Mouse (Mus musculus): ENCODE data around the gene Zeb2.

DNA sequence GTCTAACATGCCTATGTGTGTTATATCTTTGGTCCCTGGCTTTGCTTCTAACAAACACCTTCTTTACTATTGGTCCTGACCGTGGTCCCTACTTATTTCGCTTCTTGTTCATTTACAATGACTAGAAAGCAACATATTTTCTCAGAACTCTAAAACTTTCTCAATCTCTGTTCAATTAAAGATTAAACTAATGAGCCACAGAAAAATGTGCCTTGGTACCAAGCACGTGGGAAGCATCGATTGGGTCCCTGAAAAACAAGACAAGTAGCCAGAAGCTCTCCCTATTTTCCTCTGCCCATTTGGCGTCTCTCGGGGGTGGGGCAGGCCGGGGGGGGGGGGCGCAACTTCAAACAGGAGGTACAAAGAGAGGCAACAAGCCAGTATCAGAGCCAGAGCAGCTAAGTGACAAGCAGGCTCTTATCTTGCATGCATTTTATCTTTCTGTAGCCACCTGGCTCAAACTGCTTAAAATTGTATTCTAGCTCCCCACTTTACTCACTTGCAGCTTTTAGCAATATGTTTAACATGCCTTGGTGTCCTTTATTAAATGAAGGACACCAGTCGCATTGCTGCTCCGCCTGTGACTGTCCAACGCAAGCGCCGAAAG, 76.4 kb downstream of the Zeb2 start:
- TF ChIP-seq CTCF (IDR thresholded peaks at IDR 0.05; ENCODE audit: borderline replicate concordance, extremely low read depth, insufficient read depth, insufficient read length): no peak
- TF ChIP-seq POLR2A (IDR thresholded peaks at IDR 0.05; ENCODE audit: borderline replicate concordance, extremely low read depth, insufficient read depth, insufficient read length, poor library complexity, severe bottlenecking): no peak
